Comparison of ENCODE assay signal across 8 mouse cellular contexts in the genomic region with DNA sequence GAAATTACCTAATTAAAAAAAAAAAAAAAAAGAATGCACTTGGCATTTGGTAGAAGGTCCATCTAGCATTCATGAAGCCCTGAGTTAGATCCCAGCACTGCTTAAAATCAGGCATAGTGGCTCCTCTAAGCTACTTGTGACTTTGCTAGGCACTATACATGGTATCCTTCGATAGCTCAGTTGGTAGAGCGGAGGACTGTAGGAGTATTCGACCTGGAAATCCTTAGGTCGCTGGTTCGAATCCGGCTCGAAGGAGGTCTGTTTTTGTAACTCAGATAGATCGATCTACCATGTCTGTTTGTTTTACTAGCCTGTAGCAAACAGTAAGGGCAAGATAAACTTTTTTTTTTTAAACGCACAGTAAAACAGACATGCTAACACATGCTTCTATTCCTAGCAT. TPM values are rescaled to one million over a fixed set of nuclear protein-coding genes. Genes with fewer than 3 reads are reported as not detected.
DNase-seq lines count a peak whose midpoint lies in the region; ATAC-seq lines count a peak whose summit lies in the region.

No protein-coding gene starts in this region.

- no peaks in the 10 kb centered on the region for H3K9me3 ChIP-seq in embryonic facial prominence, embryonic 10.5 days
- H3K9me3 ChIP-seq in heart, embryonic 16.5 days (replicated peaks; ENCODE audit: control insufficient read depth, low read length) = no peaks in the 10 kb centered on the region
- H3K9me3 ChIP-seq in liver, embryonic 12.5 days (replicated peaks) = no peaks in the 10 kb centered on the region
- no peaks in the 10 kb centered on the region for H3K9me3 ChIP-seq in neural tube, embryonic 14.5 days (ENCODE audit: control insufficient read depth, low read length)

- peak; percentile 44 for ATAC-seq in CD4-positive, CD25-positive, alpha-beta regulatory T cell, adult 4 months
- 0 out of 2 replicates have a peak, but pooled peaks have one; percentile 19 for ATAC-seq in heart, embryonic 16.5 days (replicated peaks; ENCODE audit: extremely low read depth, insufficient read depth, low FRiP score)
- ATAC-seq in liver, embryonic 12.5 days = peak; percentile 50
- ATAC-seq in neural tube, embryonic 14.5 days (ENCODE audit: low read depth) = peak; percentile 63; the same call in 1 of the 2 replicates

- H3K4me1 ChIP-seq in embryonic facial prominence, embryonic 10.5 days = peaks cover 23% of the 10 kb centered on the region
- H3K4me1 ChIP-seq in heart, embryonic 16.5 days (ENCODE audit: control insufficient read depth, insufficient read depth, low read length) = peaks cover 11% of the 10 kb centered on the region
- H3K4me1 ChIP-seq in liver, embryonic 12.5 days = peaks cover 29% of the 10 kb centered on the region
- H3K4me1 ChIP-seq in neural tube, embryonic 14.5 days (ENCODE audit: control insufficient read depth, insufficient read depth, low read length) = peaks cover 10% of the 10 kb centered on the region

- H3K4me2 ChIP-seq in heart, embryonic 16.5 days (ENCODE audit: low read depth, low read length) = no peak overlapping the region; the same call in 1 of the 2 replicates
- peak overlapping the region; percentile 86 for H3K4me2 ChIP-seq in liver, embryonic 12.5 days
- H3K4me2 ChIP-seq in neural tube, embryonic 14.5 days (ENCODE audit: low read depth, low read length) = no peak overlapping the region

- H3K36me3 ChIP-seq in embryonic facial prominence, embryonic 10.5 days (replicated peaks) = no peaks in the 10 kb centered on the region
- no peaks in the 10 kb centered on the region for H3K36me3 ChIP-seq in heart, embryonic 16.5 days (ENCODE audit: control insufficient read depth, insufficient read depth)
- H3K36me3 ChIP-seq in liver, embryonic 12.5 days = no peaks in the 10 kb centered on the region
- H3K36me3 ChIP-seq in neural tube, embryonic 14.5 days (ENCODE audit: control insufficient read depth, insufficient read depth, low read length) = no peaks in the 10 kb centered on the region

- no peak overlapping the region for H3K27ac ChIP-seq in embryonic facial prominence, embryonic 10.5 days (replicated peaks)
- H3K27ac ChIP-seq in heart, embryonic 16.5 days (ENCODE audit: low read length) = no peak overlapping the region
- H3K27ac ChIP-seq in liver, embryonic 12.5 days = no peak overlapping the region
- H3K27ac ChIP-seq in neural tube, embryonic 14.5 days (ENCODE audit: low read depth, low read length) = no peak overlapping the region

- DNase-seq in adipocyte (ENCODE audit: low spot score) = peak; percentile 75
- DNase-seq in embryonic facial prominence, embryonic 10.5 days (ENCODE audit: low spot score) = peak; percentile 86
- peak; percentile 65 for DNase-seq in kidney, postnatal 10 days
- peak; percentile 86 for DNase-seq in thymus, postnatal 25 days

- WGBS in embryonic facial prominence, embryonic 10.5 days = under 1% methylated on average over 9 of the region's 9 CpGs
- 5% methylated on average over 9 of the region's 9 CpGs for WGBS in heart, embryonic 16.5 days
- under 1% methylated on average over 9 of the region's 9 CpGs for WGBS in liver, embryonic 12.5 days (ENCODE audit: insufficient replicate concordance)
- 2% methylated on average over 9 of the region's 9 CpGs for WGBS in neural tube, embryonic 14.5 days

- no peak overlapping the region for H3K9ac ChIP-seq in heart, embryonic 16.5 days (ENCODE audit: low read length)
- no peak overlapping the region for H3K9ac ChIP-seq in liver, embryonic 12.5 days
- H3K9ac ChIP-seq in neural tube, embryonic 14.5 days (replicated peaks; ENCODE audit: low read depth, low read length) = no peak overlapping the region

- H3K27me3 ChIP-seq in embryonic facial prominence, embryonic 10.5 days (replicated peaks; ENCODE audit: low read depth, poor library complexity, severe bottlenecking) = peaks cover 16% of the 10 kb centered on the region
- 0 out of 2 replicates have a peak, but pooled peaks cover 2% of the 10 kb centered on the region for H3K27me3 ChIP-seq in heart, embryonic 16.5 days (ENCODE audit: control insufficient read depth, insufficient read depth, low read length)
- H3K27me3 ChIP-seq in liver, embryonic 12.5 days (replicated peaks) = no peaks in the 10 kb centered on the region
- peaks cover 2% of the 10 kb centered on the region; the same call in 1 of the 2 replicates for H3K27me3 ChIP-seq in neural tube, embryonic 14.5 days (ENCODE audit: control insufficient read depth, insufficient read depth, low read length)

- peak overlapping the region; percentile 69; the same call in 1 of the 2 replicates for H3K4me3 ChIP-seq in embryonic facial prominence, embryonic 10.5 days
- no peak overlapping the region for H3K4me3 ChIP-seq in heart, embryonic 16.5 days (ENCODE audit: low read length)
- no peak overlapping the region for H3K4me3 ChIP-seq in liver, embryonic 12.5 days
- no peak overlapping the region for H3K4me3 ChIP-seq in neural tube, embryonic 14.5 days (ENCODE audit: low read depth, low read length)

RNA-seq across cellular contexts. Expression of a gene that starts 1.2 kb away (rescaled TPM):
- not detected for polyA plus RNA-seq in CD4-positive, CD25-positive, alpha-beta regulatory T cell, adult 4 months (2017; shearing (Covaris generic))
- 0.12 and 0.16 TPM in 2 replicates for polyA plus RNA-seq in embryonic facial prominence, embryonic 10.5 days (2016; fragmentation: Nextera tagmentation; extraction: Ambion mirVana)
- 0.83 and 1.0 TPM in 2 replicates for polyA plus RNA-seq in heart, embryonic 16.5 days (2015; fragmentation: Nextera tagmentation; extraction: Ambion mirVana)
- polyA plus RNA-seq in liver, embryonic 12.5 days (2016; fragmentation: Nextera tagmentation; extraction: Ambion mirVana) = 1.9 and 2.5 TPM in 2 replicates
- polyA plus RNA-seq in neural tube, embryonic 14.5 days (2014; fragmentation: Nextera tagmentation; extraction: Ambion mirVana) = 0.17 TPM in 1 of 2 replicates, not detected in the other

RNA-seq across cellular contexts. Expression of a gene that starts 21.7 kb away (rescaled TPM):
- not detected for polyA plus RNA-seq in CD4-positive, CD25-positive, alpha-beta regulatory T cell, adult 4 months (2017; shearing (Covaris generic))
- polyA plus RNA-seq in embryonic facial prominence, embryonic 10.5 days (2016; fragmentation: Nextera tagmentation; extraction: Ambion mirVana) = 0.99 and 1.2 TPM in 2 replicates
- polyA plus RNA-seq in heart, embryonic 16.5 days (2015; fragmentation: Nextera tagmentation; extraction: Ambion mirVana) = 0.29 and 0.34 TPM in 2 replicates
- 0.07 TPM in 1 of 2 replicates, not detected in the other for polyA plus RNA-seq in liver, embryonic 12.5 days (2016; fragmentation: Nextera tagmentation; extraction: Ambion mirVana)
- not detected in 2 replicates for polyA plus RNA-seq in neural tube, embryonic 14.5 days (2014; fragmentation: Nextera tagmentation; extraction: Ambion mirVana)

RNA-seq across cellular contexts. Expression of a gene that starts 43.2 kb away (rescaled TPM):
- 10 to 100 TPM; 12.4 to 14.5 TPM for polyA plus RNA-seq in CD4-positive, CD25-positive, alpha-beta regulatory T cell, adult 4 months (2017; shearing (Covaris generic))
- 15.0 and 15.6 TPM in 2 replicates for polyA plus RNA-seq in embryonic facial prominence, embryonic 10.5 days (2016; fragmentation: Nextera tagmentation; extraction: Ambion mirVana)
- polyA plus RNA-seq in heart, embryonic 16.5 days (2015; fragmentation: Nextera tagmentation; extraction: Ambion mirVana) = 9.2 and 9.4 TPM in 2 replicates
- polyA plus RNA-seq in liver, embryonic 12.5 days (2016; fragmentation: Nextera tagmentation; extraction: Ambion mirVana) = 8.8 and 9.6 TPM in 2 replicates
- polyA plus RNA-seq in neural tube, embryonic 14.5 days (2014; fragmentation: Nextera tagmentation; extraction: Ambion mirVana) = 8.8 and 9.5 TPM in 2 replicates
